Mouse (Mus musculus) heart, adult 9 months (tissue): Measurements from ENCODE around the gene Batf.
"Not testable (repeated sequence)": the region's sequence is repeated elsewhere in the genome, so short reads cannot be mapped to it uniquely, and the experiment has no call there.

ENCODE experiments used
- DNase-seq, 2 experiments: peaks; one replicate each; pipeline ENCODE4 v3.0.0; 2022; ENCODE audit warnings: low spot score in 2 of 2

Batf gene

DNA sequence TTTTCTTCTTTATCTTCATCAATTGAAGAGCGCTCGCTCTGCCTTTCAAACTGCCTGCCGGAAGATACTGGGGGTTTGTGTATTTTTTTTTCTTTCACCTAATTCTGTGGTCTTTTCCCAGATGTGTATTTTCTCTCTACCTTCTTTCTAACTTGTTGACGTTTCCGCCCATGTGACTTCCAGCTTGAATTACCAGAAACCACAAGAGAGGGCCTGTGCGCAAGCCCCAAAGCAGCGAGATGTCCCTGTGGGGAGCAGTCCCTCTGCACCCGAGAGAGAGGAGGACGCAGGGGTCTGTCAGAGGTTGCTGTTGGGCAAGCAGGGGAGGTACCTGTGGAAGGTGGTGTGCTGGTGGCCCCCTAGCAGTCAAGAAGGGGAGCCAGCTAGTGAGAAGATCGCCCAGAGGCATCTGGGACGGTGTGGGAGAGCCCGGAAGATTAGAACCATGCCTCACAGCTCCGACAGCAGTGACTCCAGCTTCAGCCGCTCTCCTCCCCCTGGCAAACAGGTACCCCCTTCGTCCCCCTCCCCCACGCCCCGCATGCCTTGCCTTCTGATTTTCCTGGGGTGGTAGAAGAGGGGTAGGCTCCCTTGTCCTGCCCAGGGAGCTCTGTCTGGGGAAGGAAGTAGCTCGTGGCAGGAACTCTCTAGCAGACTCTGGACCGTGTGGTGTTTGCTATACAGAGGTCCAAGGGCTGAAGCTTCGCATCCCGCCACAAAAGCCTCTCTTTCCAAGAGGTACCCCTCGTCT lies at the start of gene Batf:
Batf (plus strand) TSS at position 204 of the 751 bp plus-strand sequence.
- no peak for DNase-seq

DNA sequence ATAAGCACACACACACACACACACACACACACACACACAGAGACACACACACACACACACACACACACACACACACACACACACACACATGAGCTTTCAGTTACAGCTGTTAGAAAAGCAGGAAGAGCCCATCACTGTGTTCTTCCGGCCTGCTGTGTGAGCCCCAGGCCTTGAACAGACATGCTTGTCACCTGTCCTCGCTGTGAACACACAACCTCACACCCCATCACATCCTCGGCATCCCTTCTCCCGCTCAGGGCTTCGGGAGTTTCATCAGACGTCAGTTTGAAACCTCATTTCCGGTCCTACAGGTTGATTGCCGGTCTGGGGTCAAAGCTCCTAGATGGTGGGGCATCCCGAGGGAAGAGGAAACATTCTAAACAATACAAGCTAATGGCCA lies 48.5 kb upstream of the Batf start:
- no peak for DNase-seq

DNA sequence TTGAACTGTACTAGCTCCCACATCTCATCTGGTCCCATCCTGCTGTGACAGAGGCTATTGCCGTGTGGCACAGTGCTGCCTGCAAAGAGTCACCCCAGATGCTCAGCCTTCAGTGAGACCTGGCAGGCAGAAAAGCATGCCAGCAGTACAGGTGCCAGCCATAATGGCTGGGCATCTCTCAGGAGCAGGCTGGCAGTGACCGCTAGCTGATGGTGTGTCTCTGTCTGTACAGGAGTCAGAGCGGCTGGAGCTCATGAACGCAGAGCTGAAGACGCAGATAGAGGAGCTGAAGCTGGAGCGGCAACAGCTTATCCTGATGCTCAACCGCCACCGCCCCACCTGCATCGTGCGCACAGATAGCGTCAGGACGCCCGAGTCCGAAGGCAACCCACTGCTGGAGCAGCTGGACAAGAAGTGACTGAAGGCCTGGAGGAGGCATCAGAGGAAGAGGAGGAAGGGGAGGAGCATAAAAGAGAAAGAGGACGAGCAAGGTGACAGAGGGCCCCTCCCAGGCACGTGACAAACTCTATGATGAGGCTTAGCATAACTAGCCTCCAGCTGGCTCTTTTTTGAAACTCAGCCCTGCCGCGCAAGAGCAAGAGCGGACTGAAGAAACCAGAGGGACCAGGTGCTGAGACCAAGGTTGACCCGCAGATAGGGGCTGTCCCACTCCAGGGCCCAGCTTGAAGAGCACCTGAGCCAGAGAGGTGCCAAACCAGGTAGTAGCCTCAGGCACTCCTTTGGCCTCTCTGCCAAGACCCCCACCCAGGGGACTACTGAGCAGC lies 47.7 kb upstream of the Batf start:
- DNase-seq = no peak

DNA sequence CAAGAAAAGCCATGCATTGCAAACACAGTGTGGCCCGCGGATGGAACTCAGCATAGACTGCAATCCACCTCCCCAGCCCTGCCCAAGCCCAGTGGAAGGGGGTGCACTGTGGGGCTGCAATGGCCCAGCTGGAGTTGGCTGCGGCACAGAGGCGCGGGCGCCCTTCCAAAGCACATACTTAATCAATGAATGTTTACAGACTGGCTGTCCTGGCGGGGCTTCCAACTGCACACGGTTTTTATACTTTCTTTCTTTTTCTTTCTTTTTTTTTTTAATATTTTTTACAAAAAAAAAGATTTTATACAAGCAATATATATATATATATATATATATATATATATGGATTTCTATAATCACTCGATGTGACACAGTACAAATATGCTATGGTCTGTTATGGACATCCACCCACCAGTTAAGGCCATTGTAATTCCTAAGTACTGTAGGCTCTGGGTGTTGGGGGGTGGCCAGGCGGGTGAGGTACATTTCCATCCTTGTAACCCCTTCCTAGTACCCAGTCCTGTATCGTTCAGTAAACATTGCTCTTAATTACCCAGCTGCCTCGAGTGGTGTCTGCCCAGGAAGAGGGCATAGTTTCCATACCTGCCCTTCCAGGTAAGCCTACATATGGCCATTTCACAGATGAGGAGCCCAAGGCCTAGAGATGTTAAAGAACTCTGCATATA lies 47.0 kb upstream of the Batf start:
- DNase-seq = peak in 1 of 2 experiments; percentile 68

DNA sequence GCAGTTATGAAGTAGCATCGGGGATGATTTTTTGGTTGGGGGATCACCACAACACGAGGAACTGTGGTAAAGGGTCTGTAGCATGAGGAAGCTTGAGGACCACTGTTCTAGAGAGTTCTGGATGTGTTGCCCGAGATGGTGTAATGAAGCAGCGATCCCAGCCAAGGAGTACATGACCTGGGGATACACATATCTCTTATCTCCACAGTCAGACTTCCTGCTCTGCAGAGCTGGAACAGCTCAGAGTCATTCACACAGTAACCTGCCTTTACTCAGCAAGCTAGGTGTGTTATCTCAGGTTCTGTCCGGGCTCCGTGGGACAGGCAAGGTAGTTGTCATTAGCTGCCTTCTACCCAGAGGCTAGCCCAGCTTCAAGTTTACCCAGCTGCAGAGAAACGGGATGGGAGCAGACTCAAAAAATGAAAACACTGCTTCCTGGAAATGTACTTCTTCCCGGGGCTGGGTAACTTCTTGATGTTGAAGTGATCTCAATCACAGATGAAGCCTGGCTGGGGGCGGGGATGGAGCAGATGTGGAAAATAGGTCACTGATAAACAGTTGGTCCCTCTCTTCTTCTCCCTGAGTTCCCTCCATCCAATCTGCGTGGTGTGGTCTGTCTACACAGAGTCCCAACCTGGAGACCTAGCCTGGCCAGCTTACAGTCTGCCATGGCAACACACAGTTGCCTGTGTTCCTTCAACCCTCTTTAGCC lies 45.5 kb upstream of the Batf start:
- peak in 1 of 2 experiments; percentile 23 for DNase-seq

DNA sequence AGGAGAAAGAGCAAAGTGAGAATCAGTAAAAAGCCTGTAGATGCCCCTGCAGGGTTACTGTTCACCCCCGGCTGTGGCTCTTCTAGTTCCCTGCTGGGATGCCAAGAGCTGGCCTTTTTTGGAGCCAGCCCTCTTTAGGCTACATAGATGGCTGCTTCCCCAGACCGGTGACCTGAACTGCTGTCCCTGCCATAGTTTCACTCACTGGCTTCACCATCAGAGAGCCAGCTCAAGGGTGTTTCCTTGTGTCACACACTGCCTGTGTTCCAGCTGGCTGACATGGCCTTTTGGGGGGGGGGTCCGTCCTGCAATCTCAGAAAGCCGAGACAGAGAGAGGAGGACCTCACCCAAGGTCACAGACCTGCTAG lies 44.9 kb upstream of the Batf start:
- DNase-seq = peak in 1 of 2 experiments; percentile 33

DNA sequence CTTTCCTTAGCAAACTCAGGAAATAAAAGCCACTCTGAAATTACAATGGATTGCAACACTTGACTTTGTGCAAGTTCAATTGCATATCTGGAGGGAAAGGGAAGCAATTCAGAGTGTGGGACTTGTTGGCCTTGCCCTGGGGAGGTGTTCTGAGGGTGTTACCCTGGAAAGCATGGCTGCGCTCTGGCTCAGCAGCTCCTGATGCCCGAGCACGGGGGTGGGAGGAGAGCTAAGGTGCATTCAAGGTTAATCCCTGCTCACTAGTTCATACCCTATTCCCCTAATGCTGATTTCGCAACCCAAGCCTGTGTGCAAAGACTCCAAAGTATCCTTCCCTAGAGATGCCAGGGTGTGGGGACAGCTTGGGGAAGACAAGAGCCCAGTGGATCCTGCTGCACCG lies 42.7 kb upstream of the Batf start:
- DNase-seq = no peak

DNA sequence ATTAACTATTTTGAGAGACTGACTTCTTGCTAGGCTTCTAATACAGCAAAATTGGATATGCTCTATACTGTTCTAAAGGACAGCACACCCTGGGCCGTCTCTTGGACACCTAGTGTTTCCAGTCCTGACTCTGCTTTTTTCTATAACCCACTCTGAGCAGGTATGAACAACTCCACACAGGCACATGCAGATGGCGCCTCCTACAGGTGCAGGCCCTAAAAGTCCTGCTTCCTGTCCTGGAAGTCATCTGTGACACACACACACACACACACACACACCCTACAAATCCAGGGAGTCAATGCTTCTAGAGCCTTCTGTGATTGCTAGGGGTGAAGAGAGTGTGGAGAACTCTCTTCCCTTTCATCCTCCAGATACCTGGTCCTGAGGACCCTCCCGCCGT lies 40.8 kb upstream of the Batf start:
- no peak for DNase-seq

DNA sequence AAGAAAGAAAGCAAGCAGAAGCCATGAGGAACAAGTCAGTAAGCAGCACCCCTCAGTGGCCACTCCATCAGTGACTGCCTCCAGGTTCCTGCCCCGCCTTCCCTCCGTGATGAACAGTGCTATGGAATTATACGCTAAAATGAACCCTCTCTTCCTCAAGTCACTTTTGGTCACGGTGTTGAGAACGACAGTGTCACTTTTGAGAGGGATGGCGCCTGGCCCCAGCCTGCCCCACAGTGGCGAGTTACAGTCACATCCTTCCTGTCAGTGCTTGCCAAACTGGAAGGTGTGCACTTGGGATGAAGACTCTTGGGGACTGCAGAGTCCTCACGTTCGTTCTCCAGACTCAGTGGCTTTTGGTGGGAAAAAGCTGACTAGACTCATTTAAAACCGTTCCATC lies 39.1 kb upstream of the Batf start:
- DNase-seq = no peak

DNA sequence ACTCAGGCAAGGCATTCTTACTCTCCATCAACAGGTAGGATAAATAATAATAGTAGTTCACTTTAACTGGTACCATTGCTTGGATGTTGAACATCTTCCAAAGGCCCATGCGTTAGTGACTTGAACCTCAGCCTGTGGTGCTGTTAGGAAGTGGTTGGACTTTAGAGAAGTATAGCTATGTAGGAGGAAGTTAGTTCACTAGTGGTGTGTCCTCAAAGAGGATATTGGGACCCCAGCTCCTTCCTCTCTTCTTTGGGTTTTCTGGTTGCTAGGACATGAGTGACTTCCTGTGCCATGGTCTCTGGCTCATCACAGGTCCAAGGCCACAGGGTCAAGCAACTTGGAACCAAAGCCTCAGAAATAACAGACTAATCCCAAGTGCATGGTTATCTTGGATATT lies 38.5 kb upstream of the Batf start:
- no peak for DNase-seq

DNA sequence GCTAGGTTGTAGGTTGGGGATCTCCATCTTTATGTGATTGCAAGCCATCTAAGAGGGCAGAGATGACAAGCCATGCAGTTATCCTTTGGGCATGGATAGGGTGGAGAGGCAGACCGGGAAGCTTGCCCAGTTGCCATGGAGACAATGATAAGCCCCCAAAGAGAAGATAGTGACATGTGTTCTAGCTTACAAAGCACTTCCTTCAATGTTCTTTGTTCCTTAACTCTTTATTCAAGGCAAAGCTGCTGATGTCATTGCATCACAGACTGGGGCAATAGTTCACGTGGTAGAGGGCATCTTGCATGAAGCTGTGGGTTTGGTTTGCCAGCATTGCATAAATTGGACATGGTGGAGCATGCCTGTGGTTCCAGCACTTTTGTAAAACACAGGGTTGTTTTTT lies 27.1 kb upstream of the Batf start:
- DNase-seq = no peak

DNA sequence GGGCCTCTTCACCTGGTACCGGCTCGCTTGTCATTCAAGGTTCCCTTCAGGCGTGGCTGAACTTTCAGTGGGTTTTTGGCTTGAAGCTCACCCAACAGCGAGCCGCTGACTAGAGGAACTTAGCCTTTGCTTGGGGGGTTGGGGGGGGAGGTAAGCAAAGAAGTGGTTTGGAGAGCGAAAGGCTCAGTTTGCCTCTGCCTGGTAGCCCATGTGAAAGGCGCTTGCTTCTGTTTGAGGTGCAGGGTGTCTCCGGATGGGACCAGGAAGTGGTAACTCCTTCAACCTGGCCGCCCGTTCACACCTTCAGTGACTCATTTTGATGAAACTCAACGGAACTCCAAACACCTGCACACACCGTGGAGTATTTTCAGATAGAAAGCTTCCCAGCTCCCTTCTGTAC lies 25.6 kb upstream of the Batf start:
- DNase-seq = no peak

DNA sequence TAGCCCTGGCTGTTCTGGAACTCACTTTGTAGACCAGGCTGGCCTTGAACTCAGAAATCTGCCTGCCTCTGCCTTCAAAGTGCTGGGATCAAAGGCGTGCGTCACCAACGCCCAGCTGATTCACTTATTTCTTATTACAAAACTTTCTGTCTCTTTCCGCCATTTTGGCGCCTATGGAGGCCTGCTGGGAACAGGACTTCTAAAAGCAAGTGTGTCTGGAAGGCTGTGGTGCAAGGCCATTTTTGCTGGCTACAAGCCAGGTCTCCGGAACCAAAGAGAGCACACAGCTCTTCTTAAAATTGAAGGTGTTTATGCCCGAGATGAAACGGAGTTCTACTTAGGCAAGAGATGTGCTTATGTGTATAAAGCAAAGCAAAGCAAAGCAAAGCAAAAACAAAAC lies 24.2 kb upstream of the Batf start:
- not testable (repeated sequence) for DNase-seq

DNA sequence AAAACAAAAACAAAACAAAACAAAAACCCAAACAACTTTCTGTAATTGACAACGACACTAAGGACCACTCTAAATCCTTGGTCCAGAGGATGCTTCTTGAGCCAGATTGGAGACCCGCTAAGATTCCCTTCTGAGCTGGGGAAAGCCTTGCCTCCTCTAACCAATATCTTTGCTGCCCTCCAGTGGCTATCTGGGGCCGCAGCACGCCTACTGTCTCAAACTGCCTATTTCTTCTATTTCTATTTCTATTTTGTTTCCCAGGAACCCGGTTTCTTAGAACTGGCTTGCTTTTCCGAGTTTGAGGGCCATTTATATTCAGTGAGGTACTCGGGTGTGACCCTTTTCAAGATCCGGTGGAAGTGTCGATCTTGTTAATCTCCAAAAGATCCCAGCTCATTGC lies 23.6 kb upstream of the Batf start:
- peak in 1 of 2 experiments; percentile 64 for DNase-seq

DNA sequence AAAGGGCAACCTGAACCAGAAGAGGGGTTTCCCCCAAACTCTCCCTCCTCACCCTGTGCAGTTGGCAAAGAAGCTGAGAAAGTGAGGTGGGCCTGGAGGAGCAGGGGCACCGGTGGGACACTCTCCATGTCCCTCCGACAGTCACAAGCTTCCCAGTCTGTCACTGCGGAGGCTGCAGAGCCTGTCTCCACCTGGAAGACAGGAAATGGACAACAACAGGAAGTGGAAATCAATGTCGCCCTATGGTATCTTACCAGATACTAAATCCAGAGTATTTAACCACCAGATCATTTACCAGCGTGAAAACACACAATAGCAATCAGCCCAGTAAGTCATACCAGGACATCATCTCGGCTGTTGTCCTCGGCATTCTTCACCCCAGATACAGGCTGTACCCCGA lies 20.4 kb upstream of the Batf start:
- DNase-seq = no peak

DNA sequence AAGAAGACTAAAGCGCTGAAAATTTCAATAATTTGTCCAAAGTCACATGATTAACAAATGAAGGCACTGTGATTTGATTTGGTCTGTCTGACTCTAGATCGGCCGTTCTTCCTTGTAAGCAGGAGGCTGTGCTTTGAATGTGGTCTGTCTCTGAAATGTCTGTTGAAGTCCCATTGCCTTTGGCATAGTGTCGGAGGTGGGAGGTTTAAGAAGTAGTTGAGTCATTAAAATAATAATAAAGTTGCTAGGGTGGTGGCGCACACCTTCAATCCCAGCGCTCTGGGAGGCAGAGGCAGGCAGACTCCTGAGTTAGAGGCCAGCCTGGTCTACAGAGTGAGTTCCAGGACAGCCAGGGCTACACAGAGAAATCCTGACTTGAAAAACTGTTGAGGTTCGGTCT lies 19.4 kb upstream of the Batf start:
- no peak for DNase-seq

DNA sequence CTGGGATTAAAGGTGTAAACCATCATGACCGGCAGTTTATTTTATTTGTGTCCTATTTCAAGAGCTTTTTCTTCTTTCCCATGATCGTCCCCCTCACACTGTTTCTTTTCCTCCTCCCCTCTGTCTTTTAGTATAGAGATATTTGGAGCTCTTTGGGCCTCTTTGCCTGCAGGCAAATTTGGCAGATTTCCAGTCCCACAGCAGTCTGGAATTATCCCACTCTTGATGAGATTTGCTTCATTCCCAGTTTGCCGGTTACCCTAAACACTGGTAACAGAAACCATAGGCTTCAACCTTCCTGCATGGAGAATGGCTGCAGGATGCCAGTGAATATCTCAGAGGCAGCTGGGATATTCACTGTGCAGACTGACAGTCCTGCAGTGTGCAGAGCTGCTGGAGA lies 17.8 kb upstream of the Batf start:
- DNase-seq = no peak

DNA sequence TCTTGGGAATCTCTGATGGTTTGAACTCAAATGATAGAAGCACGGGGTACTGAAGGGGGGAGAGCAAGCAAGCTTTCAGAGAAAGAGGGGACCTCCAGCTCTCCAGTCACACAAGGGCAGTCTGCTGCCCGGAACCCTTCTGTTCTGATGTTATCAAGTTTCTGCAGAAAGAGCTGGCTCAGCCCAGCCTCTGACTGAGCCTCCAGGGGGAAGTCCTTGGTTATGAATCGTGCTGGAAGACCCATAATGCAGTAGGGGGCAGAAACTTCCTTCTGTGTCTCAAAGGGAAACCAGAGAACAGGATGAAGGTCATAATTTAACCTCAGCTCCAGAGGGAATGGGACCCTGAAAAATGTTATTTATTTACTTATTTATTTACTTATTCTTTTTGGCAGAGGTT lies 16.4 kb upstream of the Batf start:
- no peak for DNase-seq

DNA sequence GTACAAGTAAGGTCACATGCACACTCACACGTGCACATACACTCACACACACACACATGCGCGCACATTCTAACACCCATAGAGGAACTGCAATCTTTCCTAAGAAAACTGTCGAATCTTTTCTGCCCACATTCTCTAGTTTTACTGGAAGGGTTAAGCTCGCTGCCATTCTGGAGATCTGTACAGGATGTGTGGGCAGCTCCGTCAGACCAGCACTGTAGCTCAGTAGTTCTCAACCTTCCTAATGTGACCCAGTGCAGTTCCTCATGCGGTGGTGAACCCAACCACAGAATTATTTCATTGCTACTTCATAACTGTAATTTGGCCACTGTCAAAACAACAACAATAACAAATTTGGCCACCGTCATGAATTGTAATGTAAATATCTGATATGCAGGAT lies 12.6 kb upstream of the Batf start:
- no peak for DNase-seq

DNA sequence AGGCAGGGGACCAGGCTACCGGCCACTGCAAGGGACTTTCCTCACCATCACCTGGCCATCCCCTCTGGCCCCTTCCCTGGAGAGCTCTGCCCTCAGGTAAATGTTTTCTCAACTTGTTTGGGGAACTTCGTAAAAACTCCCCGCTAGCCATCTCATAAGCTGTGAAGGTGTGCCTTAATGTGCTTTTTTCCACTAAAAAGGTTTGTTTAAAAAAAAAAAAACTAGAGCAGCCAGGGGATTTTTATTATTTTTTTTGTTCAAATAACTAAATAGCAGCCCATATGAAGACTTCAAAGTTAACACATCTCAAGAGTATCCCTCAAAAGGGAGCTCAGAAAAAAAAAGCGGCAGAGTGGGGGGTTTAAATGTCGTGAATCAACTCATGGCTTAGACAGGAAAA lies 7.4 kb upstream of the Batf start:
- DNase-seq = no peak

DNA sequence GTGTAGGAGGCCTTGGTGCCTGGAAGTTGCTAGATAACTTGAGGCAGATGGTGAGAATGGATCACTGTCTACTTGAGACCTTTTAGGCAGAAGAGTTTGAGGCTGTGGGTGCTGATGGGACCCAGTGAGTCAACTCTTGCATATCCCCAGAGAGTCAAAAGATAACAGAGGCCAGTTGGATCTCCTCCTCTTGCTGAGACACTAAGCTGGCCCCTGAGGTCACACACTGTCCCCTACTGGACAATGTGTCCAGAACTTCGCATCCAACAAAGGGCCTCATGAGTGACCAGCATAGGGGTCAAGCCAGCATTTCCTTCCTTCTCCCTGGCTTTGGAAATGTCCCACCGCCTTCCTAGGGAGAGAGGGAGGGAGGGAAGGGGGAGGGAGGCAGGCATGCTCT lies 6.7 kb upstream of the Batf start:
- no peak for DNase-seq

DNA sequence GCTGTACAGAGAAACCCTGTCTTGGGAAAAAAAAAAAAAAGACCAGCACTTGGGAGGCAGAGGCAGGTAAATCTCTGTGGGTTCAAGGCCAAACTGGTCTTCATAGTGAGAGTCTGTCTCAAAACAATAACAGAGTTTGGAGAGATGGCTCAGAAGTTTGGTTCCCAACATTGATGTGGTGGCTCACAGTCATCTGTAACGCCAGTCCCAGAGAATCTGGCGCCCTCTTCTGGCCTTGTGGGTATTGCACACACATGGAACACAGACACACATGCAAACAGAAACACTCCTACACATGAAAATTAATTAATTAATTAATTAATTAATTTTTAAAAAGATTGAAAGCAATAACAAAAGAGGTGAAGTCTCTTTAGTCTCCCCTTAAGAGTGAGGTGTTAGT lies 4.1 kb upstream of the Batf start:
- DNase-seq = no peak
